Mouse (Mus musculus) gonadal fat pad, adult 2 months (tissue): ENCODE measurements around the gene Gas2l1. TPM values are rescaled to one million over a fixed set of nuclear protein-coding genes. Genes with fewer than 3 reads are reported as not detected.

Experiments used
- DNase-seq: peaks from one replicate; pipeline ENCODE4 v3.0.0-alpha.2; 2012; ENCODE audit warnings: low read depth
- polyA plus RNA-seq: library from polyadenylated mRNA; depleted of rRNA; stranded (reverse); fragments of >200 nt; gene quantifications from 2 replicates; pipeline ENCODE4 v1.2.3, GENCODE M21; 2012

Gas2l1 gene
- polyA plus RNA-seq, 1 experiment: 157 TPM

- DNase-seq: no peak
Observed at GRCm38 (mm10) chr11:5042645-5043381, 22.3 kb downstream of the Gas2l1 start.

- DNase-seq: no peak
Observed at GRCm38 (mm10) chr11:5041144-5041780, 23.9 kb downstream of the Gas2l1 start.

GRCm38 (mm10) chr11:5040585-5040984, 24.5 kb downstream of the Gas2l1 start:
- no peak for DNase-seq

GRCm38 (mm10) chr11:5037146-5037854, 27.8 kb downstream of the Gas2l1 start:
- no peak for DNase-seq

GRCm38 (mm10) chr11:5035421-5035820, 29.7 kb downstream of the Gas2l1 start:
- no peak for DNase-seq

- DNase-seq: no peak
Observed at GRCm38 (mm10) chr11:5033136-5033535, 32.0 kb downstream of the Gas2l1 start.

- no peak for DNase-seq
Observed at GRCm38 (mm10) chr11:5032706-5033105, 32.4 kb downstream of the Gas2l1 start.

- no peak for DNase-seq
Observed at GRCm38 (mm10) chr11:5028228-5028627, 36.9 kb downstream of the Gas2l1 start.

- DNase-seq: no peak
Observed at GRCm38 (mm10) chr11:5025108-5025507, 40.0 kb downstream of the Gas2l1 start.

GRCm38 (mm10) chr11:5017506-5017905, 47.6 kb downstream of the Gas2l1 start:
- DNase-seq: no peak

GRCm38 (mm10) chr11:5016286-5016685, 48.8 kb downstream of the Gas2l1 start:
- DNase-seq: no peak

- DNase-seq: no peak
Observed at GRCm38 (mm10) chr11:5015720-5016119, 49.4 kb downstream of the Gas2l1 start.

GRCm38 (mm10) chr11:5012213-5012715, 52.9 kb downstream of the Gas2l1 start:
- DNase-seq: no peak

- no peak for DNase-seq
Observed at GRCm38 (mm10) chr11:5011480-5011879, 53.6 kb downstream of the Gas2l1 start.

GRCm38 (mm10) chr11:5010205-5010604, 54.9 kb downstream of the Gas2l1 start:
- DNase-seq: no peak

- DNase-seq: no peak
Observed at GRCm38 (mm10) chr11:5009354-5010074, 55.6 kb downstream of the Gas2l1 start.

- no peak for DNase-seq
Observed at GRCm38 (mm10) chr11:5008867-5009266, 56.3 kb downstream of the Gas2l1 start.

GRCm38 (mm10) chr11:5007186-5007585, 57.9 kb downstream of the Gas2l1 start:
- DNase-seq: no peak

- no peak for DNase-seq
Observed at GRCm38 (mm10) chr11:5005528-5005927, 59.6 kb downstream of the Gas2l1 start.
